Mouse (Mus musculus) left cerebral cortex, adult 6 months (tissue): ENCODE measurements around the gene Nfia. TPM values are rescaled to one million over a fixed set of nuclear protein-coding genes. Genes with fewer than 3 reads are reported as not detected.

Experiments used
- long read RNA-seq, 2 experiments: library from polyadenylated mRNA; unstranded; transcript quantifications; one replicate each; pipeline ENCODE4 v2.0.0; 2019 to 2020
- polyA plus RNA-seq: library from polyadenylated mRNA; unstranded; fragments of <200 nt; fragmentation: Nextera tagmentation; gene quantifications from 2 replicates; pipeline ENCODE4 v1.2.3, GENCODE M21; 2021

The Nfia gene
- polyA plus RNA-seq = 18.5 and 21.9 TPM in 2 replicates
- long read RNA-seq, experiment 1, full-length matches to known transcripts = 21 of 63 reads
- long read RNA-seq, experiment 1, partial matches to known transcripts = 17 of 63 reads
- long read RNA-seq, experiment 1, other reads (novel, unspliced or antisense) = 25 of 63 reads
- long read RNA-seq, experiment 2, partial matches to known transcripts = 0 of 108 reads
- long read RNA-seq, experiment 2, other reads (novel, unspliced or antisense) = 108 of 108 reads

DNA sequence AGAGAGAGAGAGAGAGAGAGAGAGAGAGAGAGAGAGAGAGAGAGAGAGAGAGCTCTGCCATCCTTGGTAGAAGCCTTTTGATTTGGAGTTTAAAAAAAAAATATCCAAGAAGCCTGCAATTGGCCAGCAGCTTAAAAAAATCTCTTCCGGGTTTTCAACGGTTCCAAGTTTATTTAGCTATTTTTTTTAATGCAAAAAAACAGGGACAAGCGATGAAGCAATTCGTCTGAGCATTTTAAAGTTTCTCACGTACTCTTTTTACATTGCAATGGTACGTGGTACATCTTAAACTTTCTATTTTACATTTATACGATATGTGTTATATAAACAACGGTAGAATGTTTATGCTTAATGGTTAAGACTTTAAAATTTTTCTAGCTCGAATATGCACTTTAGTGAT lies at the start of gene Nfia:
Gene Nfia (plus strand): TSS at position 94 of the 400 bp plus-strand sequence.

DNA sequence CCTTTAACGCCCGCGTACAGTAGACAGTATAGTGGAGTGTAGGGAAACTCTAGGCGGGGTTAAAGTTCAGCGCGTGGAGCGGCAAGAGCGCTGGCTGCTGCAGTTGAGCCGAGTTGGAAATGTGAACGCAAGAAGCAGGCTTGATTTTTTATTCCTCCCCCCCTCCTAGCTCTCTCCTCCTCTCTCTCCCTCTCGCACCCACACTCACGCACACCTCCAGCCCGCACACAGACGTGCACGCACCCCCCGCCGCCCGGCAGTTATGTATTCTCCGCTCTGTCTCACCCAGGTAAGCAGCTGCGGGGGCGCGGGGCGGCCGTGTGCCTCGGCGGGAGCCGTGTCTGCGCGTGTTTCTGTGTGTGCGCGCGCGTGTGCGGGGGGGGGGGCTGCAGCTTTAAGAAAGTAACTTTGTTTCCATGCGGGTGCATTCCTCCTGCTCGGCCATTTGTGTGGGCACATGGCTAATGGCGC lies 5.2 kb downstream of the Nfia start, which contains the start of gene E130114P18Rik:
Gene E130114P18Rik (minus strand): TSS at position 373 of the 471 bp plus-strand sequence.

Other genes with a start within 250 kb of the Nfia start
- gene E130114P18Rik, start 5.3 kb downstream of the Nfia start, polyA plus RNA-seq = 19.1 and 19.9 TPM in 2 replicates